Mouse (Mus musculus) hindbrain, embryonic 11.5 days (tissue): ENCODE measurements around the gene Batf3. TPM values are rescaled to one million over a fixed set of nuclear protein-coding genes. Genes with fewer than 3 reads are reported as not detected.

ENCODE experiments used
- polyA plus RNA-seq: library from polyadenylated mRNA; unstranded; fragments of >200 nt; fragmentation: Nextera tagmentation; extraction: Ambion mirVana; gene quantifications from 2 replicates; pipeline ENCODE4 v1.2.1, GENCODE M21; 2014

Batf3 gene
- polyA plus RNA-seq, 1 experiment from 2014 or later: 4.6 TPM

Other genes starting within 250 kb of the Batf3 start
- gene Rps6kc1, start 186.1 kb upstream of the Batf3 start, polyA plus RNA-seq: 19.0 and 21.2 TPM in 2 replicates
- gene Angel2, start 172.7 kb upstream of the Batf3 start, polyA plus RNA-seq: 58.4 and 63.3 TPM in 2 replicates
- 61.0 and 69.7 TPM in 2 replicates for gene Vash2, start 118.6 kb upstream of the Batf3 start, polyA plus RNA-seq
- 9.5 and 9.6 TPM in 2 replicates for gene Flvcr1, start 71.7 kb upstream of the Batf3 start, polyA plus RNA-seq
- gene Spata45, start 61.2 kb upstream of the Batf3 start, polyA plus RNA-seq: not detected in 2 replicates
- gene Tatdn3, start 34.9 kb upstream of the Batf3 start, polyA plus RNA-seq: 10.4 and 12.7 TPM in 2 replicates
- gene Nsl1, start 34.8 kb upstream of the Batf3 start, polyA plus RNA-seq: 17.9 and 20.4 TPM in 2 replicates
- not detected in 2 replicates for gene Fam71a, start 67.0 kb downstream of the Batf3 start, polyA plus RNA-seq
- 1.4 and 1.5 TPM in 2 replicates for gene Atf3, start 120.2 kb downstream of the Batf3 start, polyA plus RNA-seq
- gene Nenf, start 220.3 kb downstream of the Batf3 start, polyA plus RNA-seq: 85.1 and 85.4 TPM in 2 replicates
- 35.4 and 39.7 TPM in 2 replicates for gene Tmem206, start 228.1 kb downstream of the Batf3 start, polyA plus RNA-seq